Mouse (Mus musculus) CD4-positive, CD25-positive, alpha-beta regulatory T cell, adult 4 months (primary cell): ENCODE results near the gene Plek. TPM values are rescaled to one million over a fixed set of nuclear protein-coding genes. Genes with fewer than 3 reads are reported as not detected.
A peak's percentile ranks its signal among the peaks of the same experiment; 100 is the strongest.
"Not testable (repeated sequence)": the region's sequence is repeated elsewhere in the genome, so short reads cannot be mapped to it uniquely, and the experiment has no call there.

ENCODE experiments used
- ATAC-seq: one replicate; pipeline ENCODE4 v1.8.0; 2017
- polyA plus RNA-seq, 2 experiments: library from polyadenylated mRNA; unstranded; fragments of 100-300 nt; shearing (Covaris generic); gene quantifications; one replicate each; pipeline ENCODE4 v1.2.1; 2017

Gene Plek
- 1 to 10 TPM; 3.9 to 6.3 TPM for polyA plus RNA-seq

GRCm38 (mm10) chr11:17051545-17052475 is at the start of gene Plek, which contains the start of gene Cnrip1:
TSS of gene Plek (minus strand) at chr11:17052381.
TSS of gene Cnrip1 (plus strand) at chr11:17051586.
- peak; percentile 83 for ATAC-seq

DNA sequence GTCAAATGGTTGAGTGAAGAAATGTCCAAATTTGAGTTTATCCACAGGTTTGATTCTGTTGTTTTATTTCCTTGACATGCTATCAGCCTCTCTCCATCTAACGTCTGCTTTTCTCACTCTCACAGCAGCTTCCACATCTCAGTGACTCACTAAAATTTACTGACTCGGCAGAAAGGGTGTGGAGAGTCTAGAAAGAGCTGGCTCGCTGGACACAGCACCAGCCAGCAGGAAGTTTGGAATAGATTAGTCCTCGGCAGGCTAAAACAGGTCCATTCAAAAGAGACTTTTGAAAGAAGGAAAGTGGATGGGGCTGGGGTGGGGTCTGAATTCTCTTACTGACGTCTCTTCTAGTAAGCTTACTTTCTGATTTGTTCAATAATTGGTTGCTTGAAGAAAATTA is 33.9 kb upstream of the Plek start:
- no peak for ATAC-seq

- no peak for ATAC-seq
Measured at GRCm38 (mm10) chr11:17083866-17084265, 31.7 kb upstream of the Plek start.

- ATAC-seq, result no peak
Measured at GRCm38 (mm10) chr11:17083455-17083854, 31.3 kb upstream of the Plek start.

GRCm38 (mm10) chr11:17082953-17083352 is 30.8 kb upstream of the Plek start:
- ATAC-seq, result no peak

DNA sequence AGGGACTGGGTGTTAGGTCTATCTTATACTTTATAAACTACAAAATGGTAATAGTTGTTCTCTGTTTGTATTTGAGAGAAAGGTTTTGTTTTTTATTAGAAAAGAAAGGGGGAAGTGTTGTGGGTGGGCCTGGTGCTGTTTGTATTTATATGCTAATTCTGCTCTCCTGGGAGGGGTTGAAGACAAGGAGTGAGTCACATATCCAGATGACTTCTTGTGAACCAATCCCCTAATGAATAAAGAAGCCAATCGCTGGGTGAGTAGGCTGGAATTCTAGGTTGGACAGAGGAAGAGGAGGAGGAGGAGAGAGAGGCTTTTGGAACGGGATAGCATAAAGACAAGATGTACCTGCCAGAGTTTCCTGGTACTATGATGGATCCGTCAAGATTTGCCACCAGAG is 29.9 kb upstream of the Plek start:
- no peak for ATAC-seq

GRCm38 (mm10) chr11:17075656-17076055 is 23.5 kb upstream of the Plek start:
- ATAC-seq, result no peak

- ATAC-seq, result not testable (repeated sequence)
Measured at GRCm38 (mm10) chr11:17069360-17069759, 17.2 kb upstream of the Plek start.

GRCm38 (mm10) chr11:17052476-17053049 is 382 bp upstream of the Plek start:
- no peak for ATAC-seq

GRCm38 (mm10) chr11:17045806-17046205 is 6.4 kb downstream of the Plek start:
- no peak for ATAC-seq

DNA sequence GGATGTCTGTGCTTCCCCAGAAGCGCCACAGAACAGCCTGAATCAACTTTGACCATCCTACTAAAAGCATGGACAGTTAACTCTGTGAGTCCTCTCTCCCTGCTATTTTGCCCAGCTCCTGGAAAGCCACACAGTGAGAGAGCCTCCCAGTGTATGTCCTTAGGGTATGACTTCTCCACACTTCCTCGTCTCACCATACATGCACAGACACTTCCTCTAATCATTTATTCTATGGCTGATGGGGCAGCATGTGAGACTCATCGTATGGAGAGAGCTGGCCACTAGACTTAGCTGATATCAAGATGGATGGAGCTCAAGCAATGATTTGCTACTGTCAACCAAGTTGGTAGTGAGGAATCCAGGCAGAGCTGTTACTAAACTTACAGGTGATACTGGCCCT is 28.2 kb downstream of the Plek start:
- no peak for ATAC-seq

- no peak for ATAC-seq
Measured at GRCm38 (mm10) chr11:17023206-17023605, 29.0 kb downstream of the Plek start.

DNA sequence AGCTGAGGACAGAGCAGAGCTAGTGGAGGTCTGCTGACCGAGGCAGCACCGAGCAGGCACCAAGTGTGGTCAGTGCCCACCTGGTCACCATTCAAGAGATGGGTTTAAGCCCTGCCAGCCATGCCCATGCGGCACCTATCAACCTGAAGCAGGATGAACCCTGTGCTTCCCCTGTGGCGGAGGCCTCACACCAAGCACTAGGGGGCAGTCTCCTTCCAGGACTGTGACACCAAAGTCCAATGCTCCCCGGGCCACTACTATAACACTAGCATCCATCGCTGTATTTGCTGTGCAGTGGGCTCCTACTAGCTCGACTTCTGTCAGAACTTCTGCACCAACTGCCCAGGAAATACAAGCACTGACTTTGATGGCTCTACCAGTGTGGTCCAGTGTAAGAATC is 32.9 kb downstream of the Plek start:
- ATAC-seq, result no peak

DNA sequence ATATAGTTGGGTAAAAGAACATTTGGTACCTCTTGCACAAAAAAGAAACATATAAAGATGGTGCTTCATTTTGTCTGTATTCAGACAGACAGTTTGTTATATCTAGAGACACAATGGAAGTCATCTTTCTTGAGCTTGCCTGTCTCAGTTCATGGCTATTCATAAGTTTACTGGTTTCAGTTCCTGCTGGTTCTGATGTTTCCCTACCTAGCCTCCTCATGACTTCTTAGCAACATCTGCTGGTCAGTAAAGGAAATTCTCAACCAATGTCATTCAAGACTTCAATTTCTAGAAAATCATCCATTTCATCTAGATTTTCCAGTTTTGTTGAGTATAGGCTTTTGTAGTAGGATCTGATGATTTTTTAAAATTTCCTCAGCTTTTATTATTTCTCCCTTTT is 39.2 kb downstream of the Plek start:
- ATAC-seq, result no peak

- ATAC-seq, result peak; percentile 61
Measured at GRCm38 (mm10) chr11:17008498-17008941, 43.7 kb downstream of the Plek start.

- no peak for ATAC-seq
Measured at GRCm38 (mm10) chr11:17007517-17008173, 44.5 kb downstream of the Plek start.

- ATAC-seq, result not testable (repeated sequence)
Measured at GRCm38 (mm10) chr11:17006526-17006925, 45.7 kb downstream of the Plek start.

DNA sequence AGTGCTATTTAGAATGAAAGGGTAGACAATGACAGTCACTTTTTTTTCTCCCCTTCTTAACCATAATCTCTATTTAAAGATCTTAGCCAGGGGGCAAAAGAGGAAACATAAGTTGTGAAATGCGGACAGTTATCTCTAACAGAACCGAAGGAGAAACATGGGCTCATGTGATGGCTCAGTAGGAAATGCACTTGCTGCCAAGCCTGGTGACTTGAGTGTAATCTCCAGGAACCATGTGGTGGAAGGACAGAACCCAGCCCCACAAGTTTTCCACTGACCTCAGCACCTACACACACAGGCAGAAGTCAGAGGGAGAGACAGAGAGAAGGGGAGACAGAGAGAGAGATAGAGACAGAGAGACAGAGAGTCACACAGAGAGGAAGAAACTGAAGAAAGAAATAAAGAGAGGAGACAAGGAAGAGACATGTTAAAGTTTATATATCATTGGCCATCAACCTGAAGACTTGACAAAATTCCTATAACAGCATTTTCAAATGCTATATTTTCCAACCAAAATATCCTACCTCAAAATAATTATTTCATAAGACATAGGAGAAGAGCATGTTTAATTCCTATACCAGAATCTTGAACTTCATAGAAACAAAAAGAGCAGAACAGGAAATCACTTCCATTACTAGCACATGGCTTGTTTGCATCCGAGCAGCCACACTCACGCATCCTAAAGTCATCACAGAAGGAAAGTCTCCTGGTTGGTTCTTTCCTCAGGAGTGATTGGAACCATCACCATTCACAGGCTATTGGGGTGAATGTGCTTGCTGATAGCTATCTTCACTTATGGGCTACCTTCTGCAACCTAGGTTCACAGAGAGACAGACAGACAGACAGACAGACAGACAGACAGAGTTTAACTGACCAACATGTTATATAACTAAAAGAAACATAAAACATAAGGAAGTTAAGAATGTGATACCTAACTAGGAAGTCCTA is 47.0 kb downstream of the Plek start:
- no peak for ATAC-seq

GRCm38 (mm10) chr11:17003757-17004156 is 48.4 kb downstream of the Plek start:
- no peak for ATAC-seq

GRCm38 (mm10) chr11:17002739-17003373 is 49.3 kb downstream of the Plek start:
- no peak for ATAC-seq
